Mouse (Mus musculus) activated CD4-positive, CD25-positive, alpha-beta regulatory T cell, adult 4 months (primary cell): ENCODE data around the gene Upp2. TPM values are rescaled to one million over a fixed set of nuclear protein-coding genes. Genes with fewer than 3 reads are reported as not detected.

ENCODE experiments used
- ATAC-seq: one replicate; pipeline ENCODE4 v1.8.0; 2017
- polyA plus RNA-seq, 2 experiments: library from polyadenylated mRNA; unstranded; fragments of 100-300 nt; shearing (Covaris generic); gene quantifications; one replicate each; pipeline ENCODE4 v1.2.1; 2017

Upp2 gene
- polyA plus RNA-seq, 2 experiments from 2014 or later: 0.32 TPM; not detected in 1

DNA sequence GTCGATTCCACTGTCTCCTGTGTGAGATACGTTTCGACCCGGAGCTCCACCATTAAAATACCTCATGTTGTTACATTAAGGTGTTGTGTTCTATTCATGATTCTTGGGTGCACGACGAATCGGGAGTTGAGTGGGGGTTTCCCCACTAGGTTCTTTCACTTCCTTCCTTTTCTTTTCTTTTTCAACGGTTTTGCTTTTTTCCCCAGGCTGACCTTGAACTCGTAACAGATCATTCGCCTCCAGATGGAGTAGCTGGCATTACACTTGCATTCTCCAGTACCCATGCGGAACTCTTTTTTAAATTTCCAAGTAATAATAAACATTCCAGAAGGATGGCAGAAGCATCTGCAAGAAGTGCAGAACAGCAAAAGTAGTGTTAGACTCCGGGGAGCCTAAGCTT lies 58.1 kb downstream of the Upp2 start:
- ATAC-seq: no peak

DNA sequence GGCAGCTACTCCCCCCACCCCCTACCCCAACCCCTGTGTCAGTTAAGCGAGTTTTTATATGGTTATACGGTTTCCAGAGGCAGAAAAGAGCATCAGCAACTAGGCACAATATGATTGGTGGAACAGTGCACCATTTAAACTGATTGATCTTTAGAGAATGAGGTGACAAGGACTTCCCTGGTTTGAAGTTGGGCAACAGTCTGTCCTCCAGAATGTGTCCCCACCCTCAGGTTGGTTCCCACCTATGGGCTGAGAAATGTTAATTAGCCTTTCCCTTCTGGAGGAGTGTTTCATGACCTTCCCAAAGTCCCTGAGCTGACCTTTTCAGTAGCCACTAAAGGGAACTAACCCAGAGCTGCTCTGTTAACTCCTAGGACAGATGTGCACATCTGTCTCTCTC lies 58.6 kb downstream of the Upp2 start:
- ATAC-seq: no peak

DNA sequence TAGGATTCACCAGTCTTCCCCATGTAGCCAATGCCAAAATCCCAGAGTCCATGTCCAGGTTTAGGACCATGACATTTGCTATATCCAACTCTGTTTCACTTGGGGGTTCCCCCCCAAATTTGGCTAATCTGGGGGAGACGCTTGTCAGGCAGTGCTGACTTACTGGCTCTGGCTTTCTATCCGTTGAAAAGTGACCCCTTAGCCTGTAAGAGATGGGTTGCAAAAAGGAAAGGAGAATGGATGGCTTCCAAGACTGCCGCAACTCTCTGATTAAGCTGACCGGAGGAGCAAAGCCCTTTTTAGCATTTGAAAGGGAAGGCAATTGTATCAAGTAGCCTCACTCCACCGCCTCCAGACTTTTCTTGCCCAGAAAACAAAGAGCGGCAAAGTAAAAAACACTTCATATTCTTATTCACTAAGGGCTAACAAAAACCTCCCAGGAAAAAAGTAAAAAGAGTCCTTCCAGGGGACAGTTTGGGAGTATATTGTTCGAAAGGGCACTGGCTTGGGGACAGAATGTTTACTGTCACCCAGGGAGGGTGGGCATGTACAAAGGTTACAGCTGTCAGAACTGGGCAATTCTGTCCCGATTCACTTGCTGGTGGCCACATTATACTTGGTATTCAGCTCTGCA lies 59.2 kb downstream of the Upp2 start:
- no peak for ATAC-seq

- ATAC-seq: no peak
Measured at GRCm38 (mm10) chr2:58627981-58628380, 60.9 kb downstream of the Upp2 start.

- ATAC-seq: no peak
Measured at GRCm38 (mm10) chr2:58628993-58629392, 61.9 kb downstream of the Upp2 start.

- ATAC-seq: no peak
Measured at GRCm38 (mm10) chr2:58629440-58629839, 62.3 kb downstream of the Upp2 start.

- no peak for ATAC-seq
Measured at GRCm38 (mm10) chr2:58633791-58634190, 66.7 kb downstream of the Upp2 start.

GRCm38 (mm10) chr2:58641761-58642555 lies 74.9 kb downstream of the Upp2 start:
- no peak for ATAC-seq

DNA sequence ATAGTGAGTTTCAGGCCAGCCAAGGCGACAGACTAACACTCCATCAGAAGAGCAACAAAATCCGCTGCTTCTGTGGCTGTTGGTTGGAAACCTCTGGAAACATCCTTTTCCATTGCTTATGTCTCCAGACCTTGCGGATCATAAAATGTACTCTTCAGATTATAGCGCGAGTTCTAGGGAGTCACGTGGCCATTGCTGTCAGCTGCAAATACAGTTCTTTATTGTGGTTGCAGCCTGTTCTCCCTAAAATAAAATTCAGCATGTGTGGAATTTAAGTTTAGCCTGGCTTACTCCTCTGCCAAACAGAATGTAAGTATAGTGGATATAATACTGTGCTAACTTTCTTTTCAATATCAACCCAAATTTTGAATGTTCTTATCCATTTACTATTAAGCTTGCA lies 78.6 kb downstream of the Upp2 start:
- ATAC-seq: no peak

DNA sequence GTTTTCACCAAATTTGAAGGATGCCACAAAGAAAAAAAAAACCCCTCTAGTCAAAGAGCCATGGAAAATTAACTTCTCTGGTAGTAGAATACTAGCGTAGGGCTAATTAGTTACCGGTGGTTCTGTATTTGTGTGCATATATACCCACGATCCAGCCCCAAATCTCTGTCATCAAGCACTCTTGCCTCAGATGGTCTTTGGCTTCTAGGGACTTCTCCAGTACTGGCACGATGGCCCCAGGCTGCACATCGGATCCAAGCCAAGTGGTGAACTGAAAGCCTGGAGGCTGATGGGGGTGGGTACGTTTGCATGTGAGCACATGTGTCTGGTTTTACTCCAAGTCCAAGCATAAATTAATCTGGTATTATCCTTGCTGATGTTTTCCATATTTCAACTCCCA lies 88.1 kb downstream of the Upp2 start:
- no peak for ATAC-seq

DNA sequence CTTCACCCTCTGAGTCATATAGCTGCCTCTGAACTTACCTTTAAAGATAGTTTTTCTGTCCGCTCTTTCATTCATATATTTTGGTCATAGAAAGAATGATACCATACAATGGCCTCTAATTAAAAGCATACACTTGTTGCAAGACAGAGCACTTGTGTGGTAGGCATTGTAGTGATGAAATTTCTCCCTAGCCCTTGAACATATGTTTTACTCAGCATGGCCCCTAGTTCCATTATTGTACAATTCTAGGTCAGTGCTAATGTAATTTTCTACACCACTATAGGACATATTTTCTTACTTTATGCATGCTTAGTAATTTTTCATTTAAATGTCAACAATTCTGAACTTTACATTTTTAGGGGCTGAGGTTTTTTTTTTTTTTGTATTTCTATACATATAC lies 89.9 kb downstream of the Upp2 start:
- no peak for ATAC-seq

- no peak for ATAC-seq
Measured at GRCm38 (mm10) chr2:58657855-58658254, 90.8 kb downstream of the Upp2 start.

- no peak for ATAC-seq
Measured at GRCm38 (mm10) chr2:58660591-58660990, 93.5 kb downstream of the Upp2 start.

DNA sequence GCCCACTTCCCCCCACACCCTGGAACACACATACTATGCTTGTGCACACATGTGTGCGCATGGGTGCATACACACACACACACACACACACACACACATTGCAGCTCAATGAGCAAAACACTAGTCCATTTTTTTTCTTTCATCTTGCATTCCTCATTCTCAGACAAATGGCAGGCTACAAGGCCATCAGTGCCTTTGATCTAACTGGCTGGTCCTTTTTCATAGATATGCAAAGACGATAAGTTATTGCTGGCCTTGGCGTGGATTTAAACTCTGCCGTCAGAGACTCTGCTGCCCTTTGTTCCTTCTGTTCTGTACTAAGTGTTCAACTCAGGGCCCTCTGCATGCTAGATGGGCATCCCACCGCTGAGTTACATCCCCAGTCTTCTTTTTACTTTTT lies 94.0 kb downstream of the Upp2 start:
- ATAC-seq: no peak

DNA sequence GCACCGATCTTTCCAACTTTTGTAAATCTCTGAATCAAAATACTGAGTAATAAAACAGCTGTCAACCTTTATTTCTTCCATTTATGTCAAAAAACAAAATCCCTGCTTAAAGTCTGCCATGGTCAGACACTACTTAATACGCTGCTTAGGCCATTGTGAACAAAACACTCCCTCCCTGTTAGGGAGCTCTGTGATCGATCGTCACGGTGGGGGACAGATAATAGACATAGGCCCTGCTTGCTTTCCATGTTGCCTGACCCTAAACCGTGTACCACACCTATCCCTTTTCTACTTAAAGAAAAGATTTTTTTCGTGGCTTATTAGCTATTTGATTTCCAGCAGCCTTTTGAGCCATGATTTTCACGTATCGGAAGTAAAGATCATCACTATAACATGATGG lies 95.6 kb downstream of the Upp2 start:
- no peak for ATAC-seq

GRCm38 (mm10) chr2:58663404-58664120 lies 96.5 kb downstream of the Upp2 start:
- no peak for ATAC-seq

GRCm38 (mm10) chr2:58665081-58665814 lies 98.2 kb downstream of the Upp2 start:
- ATAC-seq: no peak

DNA sequence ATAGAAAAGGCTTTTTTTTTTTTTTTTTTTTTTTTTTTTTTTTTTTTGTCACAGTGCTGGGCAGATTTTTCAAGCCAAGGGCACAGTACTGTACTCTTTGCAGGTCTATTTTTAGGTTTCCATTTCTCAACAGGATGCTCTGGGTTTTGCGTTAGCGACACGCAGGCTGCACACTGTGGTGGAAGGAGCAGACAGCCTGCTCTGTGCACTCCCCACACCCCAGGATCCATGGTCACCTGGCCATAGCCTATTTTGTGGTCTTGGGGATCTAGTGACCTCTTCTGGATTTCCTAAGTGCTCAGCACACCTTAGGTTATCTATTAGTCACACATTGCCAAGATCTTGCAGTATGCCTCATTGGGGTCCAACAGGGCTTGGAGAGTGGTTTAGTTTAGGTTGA lies 100.2 kb downstream of the Upp2 start:
- ATAC-seq: no peak

DNA sequence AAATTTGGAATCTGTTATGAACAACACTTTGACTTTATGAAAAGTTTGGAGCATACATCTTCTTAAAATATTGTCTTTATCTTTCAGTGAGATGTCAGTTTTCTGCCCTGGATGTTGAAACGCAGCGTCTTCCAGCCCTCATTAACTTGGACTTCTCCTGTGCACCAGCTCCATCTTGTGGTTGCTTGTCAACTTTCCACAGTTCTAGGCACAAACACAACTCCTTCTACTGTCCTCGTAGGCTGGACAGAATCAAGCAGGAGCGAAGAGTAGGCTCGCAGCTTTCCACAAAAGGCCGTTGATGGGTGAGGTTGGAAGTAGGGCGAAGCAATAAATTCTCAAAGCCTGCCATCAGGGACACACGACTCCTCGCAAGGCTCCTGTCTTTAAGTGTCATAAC lies 100.9 kb downstream of the Upp2 start:
- ATAC-seq: no peak

GRCm38 (mm10) chr2:58669114-58669513 lies 102.0 kb downstream of the Upp2 start:
- no peak for ATAC-seq

- no peak for ATAC-seq
Measured at GRCm38 (mm10) chr2:58672520-58672919, 105.4 kb downstream of the Upp2 start.

- ATAC-seq: no peak
Measured at GRCm38 (mm10) chr2:58679968-58680367, 112.9 kb downstream of the Upp2 start.

DNA sequence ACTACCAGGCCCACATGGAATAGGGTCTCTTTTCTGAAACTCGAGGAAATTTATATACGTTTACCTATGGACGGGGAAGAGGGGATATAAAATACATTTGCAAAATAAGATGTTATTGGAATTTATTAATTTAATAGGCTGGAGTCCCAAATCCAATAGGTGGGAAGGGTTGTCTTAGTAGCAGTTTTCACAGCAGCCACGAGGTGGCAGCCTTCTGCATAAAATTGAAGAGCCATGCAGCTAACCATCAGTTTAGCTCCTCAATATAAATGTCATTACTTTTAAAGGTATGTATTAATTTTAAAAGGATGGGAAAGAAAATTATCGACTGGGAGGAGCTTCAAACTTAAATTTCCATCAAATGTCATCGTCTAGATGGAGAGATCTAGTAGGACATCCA lies 113.7 kb downstream of the Upp2 start:
- ATAC-seq: peak; percentile 54
